Mouse (Mus musculus) liver, postnatal 0 days (tissue): ENCODE data around the gene Crip2. TPM values are rescaled to one million over a fixed set of nuclear protein-coding genes. Genes with fewer than 3 reads are reported as not detected.

ENCODE experiments used
- ATAC-seq: fragments of 200-750 bp; cut with Nextera tagmentation; 2 replicates; pipeline ENCODE4 v1.8.0; 2017; ENCODE audit warnings: mild to moderate bottlenecking, moderate library complexity
- DNase-seq: peaks from one replicate; pipeline ENCODE4 v3.0.0-alpha.2; 2016
- H3K27ac ChIP-seq: fragments of 300-500 bp; sonication (generic); 2 replicates; pipeline ENCODE4 v1.5.1; 2014; ENCODE audit warnings: antibody characterized with exemption, moderate library complexity, mild to moderate bottlenecking, low read depth
- H3K27me3 ChIP-seq: fragments of 300-500 bp; sonication (generic); 2 replicates; pipeline ENCODE4 v1.6.1; 2014; ENCODE audit warnings: low read length, control low read depth, mixed read lengths; ENCODE audit not compliant: insufficient read depth
- H3K36me3 ChIP-seq: fragments of 300-500 bp; sonication (generic); replicated peaks from 2 replicates; pipeline ENCODE4 v1.6.1; 2014; ENCODE audit warnings: mild to moderate bottlenecking, control low read depth, low read length, moderate library complexity, mixed read lengths; ENCODE audit not compliant: insufficient read depth
- H3K4me1 ChIP-seq: fragments of 300-500 bp; sonication (generic); 2 replicates; pipeline ENCODE4 v1.6.1; 2014; ENCODE audit warnings: antibody characterized with exemption, mild to moderate bottlenecking, control low read depth; ENCODE audit not compliant: insufficient read depth
- H3K4me2 ChIP-seq: fragments of 300-500 bp; sonication (generic); 2 replicates; pipeline ENCODE4 v1.6.1; 2014; ENCODE audit warnings: low read depth, mild to moderate bottlenecking, low read length, moderate library complexity, mixed read lengths
- H3K4me3 ChIP-seq: fragments of 300-500 bp; sonication (generic); 2 replicates; pipeline ENCODE4 v1.5.1; 2014; ENCODE audit warnings: low read depth, low read length
- H3K9ac ChIP-seq: fragments of 300-500 bp; sonication (generic); replicated peaks from 2 replicates; pipeline ENCODE4 v1.6.1; 2014; ENCODE audit warnings: mild to moderate bottlenecking, moderate library complexity
- H3K9me3 ChIP-seq: fragments of 300-500 bp; sonication (generic); 2 replicates; pipeline ENCODE4 v1.6.1; 2016; ENCODE audit warnings: mild to moderate bottlenecking, control low read depth, low read length, mixed read lengths
- CTCF ChIP-seq: sonication (generic); IDR thresholded peaks from 2 replicates; pipeline ENCODE4 v1.5.1; 2016; ENCODE audit warnings: antibody characterized with exemption, low read depth
- EP300 ChIP-seq: IDR thresholded peaks from 2 replicates; pipeline ENCODE4 v1.6.1; 2016; ENCODE audit warnings: antibody characterized with exemption, low read depth, mild to moderate bottlenecking
- WGBS: fragments of 180-500 bp; shearing (Covaris S2); extraction: QIAGEN DNeasy Blood & Tissue Kit; methylation state at CpG from one replicate; pipeline ENCODE4 v1.1.7; 2014; ENCODE audit not compliant: insufficient replicate concordance; 5-methylcytosine and 5-hydroxymethylcytosine counted together
- polyA plus RNA-seq: library from polyadenylated mRNA; unstranded; fragments of >200 nt; fragmentation: Nextera tagmentation; extraction: Ambion mirVana; gene quantifications from 2 replicates; pipeline ENCODE4 v1.2.1, GENCODE M21; 2015

Crip2 gene
- polyA plus RNA-seq, 1 experiment from 2014 or later = 67.4 TPM

- Histone ChIP-seq H3K36me3 (no peaks in the 10 kb centered on the region), H3K4me2 (no peak overlapping the region), H3K4me1 (peaks cover 41% of the 10 kb centered on the region), H3K27ac (no peak overlapping the region), H3K27me3 (peaks cover 20% of the 10 kb centered on the region), H3K9me3 (no peaks in the 10 kb centered on the region), H3K9ac (no peak overlapping the region), H3K4me3 (no peak overlapping the region)
- WGBS = 52% methylated on average over 3 of the region's 3 CpGs
- TF ChIP-seq CTCF (no peak), EP300 (no peak)
- ATAC-seq = no peak
- no peak for DNase-seq
Observed at GRCm38 (mm10) chr12:113149896-113150295, 9.9 kb downstream of the Crip2 start.

GRCm38 (mm10) chr12:113150591-113150990 lies 10.6 kb downstream of the Crip2 start:
- no peaks in the 10 kb centered on the region for H3K36me3 ChIP-seq
- H3K4me1 ChIP-seq = peaks cover 48% of the 10 kb centered on the region
- WGBS = 40% methylated on average over 4 of the region's 4 CpGs
- TF ChIP-seq EP300 (no peak), CTCF (no peak)
- DNase-seq = no peak
- no peak overlapping the region for H3K4me2 ChIP-seq
- no peaks in the 10 kb centered on the region for H3K9me3 ChIP-seq
- H3K9ac ChIP-seq = no peak overlapping the region
- no peak for ATAC-seq
- H3K27me3 ChIP-seq = peaks cover 20% of the 10 kb centered on the region
- H3K4me3 ChIP-seq = no peak overlapping the region
- no peak overlapping the region for H3K27ac ChIP-seq

DNA sequence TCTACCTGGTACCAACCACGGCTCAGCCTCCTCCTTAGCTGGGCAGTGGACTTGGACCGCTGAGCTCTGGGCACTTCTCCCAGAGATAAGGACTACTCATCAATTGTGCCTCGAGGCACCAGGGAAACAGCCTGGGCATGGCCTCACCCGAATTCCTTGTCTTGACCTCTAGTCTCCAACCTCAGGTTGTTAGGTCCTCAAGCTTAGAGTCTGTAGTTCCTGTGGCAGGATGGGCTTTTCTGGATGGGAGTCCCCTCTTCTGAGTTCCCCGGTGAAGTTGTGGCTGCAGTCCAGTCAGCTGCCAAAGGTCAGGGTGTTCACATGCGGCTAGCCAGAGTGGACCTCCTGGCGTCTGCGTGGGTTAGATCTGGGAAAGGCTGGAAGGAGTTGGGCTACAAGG lies 11.0 kb downstream of the Crip2 start:
- H3K4me1 ChIP-seq = peaks cover 49% of the 10 kb centered on the region
- DNase-seq = no peak
- no peak overlapping the region for H3K9ac ChIP-seq
- peaks cover 20% of the 10 kb centered on the region for H3K27me3 ChIP-seq
- H3K36me3 ChIP-seq = no peaks in the 10 kb centered on the region
- no peaks in the 10 kb centered on the region for H3K9me3 ChIP-seq
- 41% methylated on average over 8 of the region's 8 CpGs for WGBS
- no peak overlapping the region for H3K27ac ChIP-seq
- peak overlapping the region; percentile 50; the same call in 1 of the 2 replicates for H3K4me3 ChIP-seq
- H3K4me2 ChIP-seq = 0 out of 2 replicates have a peak overlapping the region, but pooled peaks have one; percentile 75
- no peak for ATAC-seq
- no peak for TF ChIP-seq EP300
- no peak for TF ChIP-seq CTCF

GRCm38 (mm10) chr12:113151661-113152271 lies 11.7 kb downstream of the Crip2 start:
- H3K9me3 ChIP-seq = no peaks in the 10 kb centered on the region
- ATAC-seq (no peak), DNase-seq (peak; percentile 62)
- H3K27me3 ChIP-seq = peaks cover 18% of the 10 kb centered on the region
- H3K4me2 ChIP-seq = peak overlapping the region; percentile 75
- H3K36me3 ChIP-seq = no peaks in the 10 kb centered on the region
- peak overlapping the region; percentile 50 for H3K4me3 ChIP-seq
- H3K9ac ChIP-seq = peak overlapping the region; percentile 58
- no peak for TF ChIP-seq CTCF
- no peak for TF ChIP-seq EP300
- no peak overlapping the region for H3K27ac ChIP-seq
- under 1% methylated on average over 36 of the region's 36 CpGs for WGBS
- peaks cover 46% of the 10 kb centered on the region for H3K4me1 ChIP-seq

- Histone ChIP-seq H3K9me3 (no peaks in the 10 kb centered on the region), H3K4me2 (peak overlapping the region; percentile 75), H3K36me3 (no peaks in the 10 kb centered on the region), H3K27ac (no peak overlapping the region), H3K27me3 (peaks cover 17% of the 10 kb centered on the region), H3K9ac (peak overlapping the region; percentile 58), H3K4me3 (peak overlapping the region; percentile 50), H3K4me1 (peaks cover 47% of the 10 kb centered on the region)
- WGBS = 11% methylated on average over 19 of the region's 19 CpGs
- no peak for TF ChIP-seq CTCF
- no peak for TF ChIP-seq EP300
- ATAC-seq (no peak), DNase-seq (no peak)
Observed at GRCm38 (mm10) chr12:113152272-113152661, 12.2 kb downstream of the Crip2 start.

- Histone ChIP-seq H3K4me3 (peak overlapping the region; percentile 50), H3K27me3 (peaks cover 17% of the 10 kb centered on the region), H3K4me1 (peaks cover 42% of the 10 kb centered on the region), H3K4me2 (peak overlapping the region; percentile 75; the same call in 1 of the 2 replicates), H3K9ac (no peak overlapping the region), H3K36me3 (no peaks in the 10 kb centered on the region), H3K9me3 (no peaks in the 10 kb centered on the region), H3K27ac (no peak overlapping the region)
- no peak for DNase-seq
- TF ChIP-seq CTCF (no peak), EP300 (no peak)
- 69% methylated on average over 6 of the region's 6 CpGs for WGBS
- no peak for ATAC-seq
Observed at GRCm38 (mm10) chr12:113152991-113153525, 13.0 kb downstream of the Crip2 start.
